Mouse (Mus musculus) myocyte (in vitro differentiated cells): Measurements from ENCODE around the gene Lama1. TPM values are rescaled to one million over a fixed set of nuclear protein-coding genes. Genes with fewer than 3 reads are reported as not detected.
"Not testable (repeated sequence)": the region's sequence is repeated elsewhere in the genome, so short reads cannot be mapped to it uniquely, and the experiment has no call there.

Source experiments
- H3K27me3 ChIP-seq: one replicate; pipeline ENCODE4 v1.6.1; 2011; ENCODE audit not compliant: control insufficient read depth, insufficient read depth, insufficient read length
- H3K36me3 ChIP-seq: one replicate; pipeline ENCODE4 v1.6.1; 2011; ENCODE audit not compliant: control insufficient read depth, insufficient read depth
- H3K4me2 ChIP-seq: one replicate; pipeline ENCODE4 v1.6.1; 2011; ENCODE audit warnings: low read depth, control low read depth
- H3K4me3 ChIP-seq: one replicate; pipeline ENCODE4 v1.5.1; 2011; ENCODE audit warnings: mild to moderate bottlenecking, control low read depth, moderate library complexity
- H3K79me2 ChIP-seq: one replicate; pipeline ENCODE4 v1.6.1; 2011; ENCODE audit not compliant: control insufficient read depth, insufficient read depth
- H3ac ChIP-seq: one replicate; pipeline ENCODE4 v1.6.1; 2011; ENCODE audit not compliant: control insufficient read depth, insufficient read length
- CEBPB ChIP-seq: IDR thresholded peaks from 2 replicates; pipeline ENCODE4 v1.6.1; 2011; ENCODE audit warnings: mild to moderate bottlenecking, moderate library complexity; ENCODE audit not compliant: poor library complexity, insufficient read depth, severe bottlenecking
- E2F4 ChIP-seq: IDR thresholded peaks from one replicate; pipeline ENCODE4 v1.6.1; 2011; ENCODE audit warnings: mild to moderate bottlenecking, control low read depth, moderate library complexity; ENCODE audit not compliant: insufficient read depth
- MAX ChIP-seq: IDR thresholded peaks from one replicate; pipeline ENCODE4 v1.6.1; 2011; ENCODE audit warnings: low read depth, mild to moderate bottlenecking, control low read depth
- MYOD1 ChIP-seq, 3 experiments: IDR thresholded peaks; one replicate each; pipeline ENCODE4 v1.6.1; 2011; ENCODE audit warnings: control low read depth in 2 of 3, low read depth in 2 of 3, mild to moderate bottlenecking in 2 of 3, moderate library complexity in 1 of 3; ENCODE audit not compliant: insufficient read length in 2 of 3, control insufficient read depth in 1 of 3
- MYOG ChIP-seq, 3 experiments: IDR thresholded peaks; one replicate each; pipeline ENCODE4 v1.6.1; 2011; ENCODE audit warnings: control low read depth in 2 of 3, low read depth in 2 of 3, mild to moderate bottlenecking in 2 of 3; ENCODE audit not compliant: insufficient read length in 2 of 3, control insufficient read depth in 1 of 3, insufficient read depth in 1 of 3
- POLR2A ChIP-seq: IDR thresholded peaks from one replicate; pipeline ENCODE4 v1.6.1; 2011; ENCODE audit warnings: low read depth, mild to moderate bottlenecking, control low read depth, moderate library complexity; ENCODE audit not compliant: insufficient read length
- POLR2AphosphoS2 ChIP-seq: IDR thresholded peaks from one replicate; pipeline ENCODE4 v1.6.1; 2011; ENCODE audit warnings: low read depth, control low read depth; ENCODE audit not compliant: insufficient read length
- REST ChIP-seq: IDR thresholded peaks from one replicate; pipeline ENCODE4 v1.6.1; 2011; ENCODE audit warnings: mild to moderate bottlenecking, control low read depth, moderate library complexity; ENCODE audit not compliant: insufficient read depth, insufficient read length
- SRF ChIP-seq: IDR thresholded peaks from one replicate; pipeline ENCODE4 v1.6.1; 2011; ENCODE audit warnings: low read depth; ENCODE audit not compliant: control insufficient read depth, insufficient read length
- TCF12 ChIP-seq: IDR thresholded peaks from one replicate; pipeline ENCODE4 v1.6.1; 2011; ENCODE audit warnings: mild to moderate bottlenecking, control low read depth; ENCODE audit not compliant: poor library complexity, insufficient read depth, severe bottlenecking
- TCF3 ChIP-seq: IDR thresholded peaks from one replicate; pipeline ENCODE4 v1.6.1; 2011; ENCODE audit warnings: low read depth, control low read depth; ENCODE audit not compliant: insufficient read length
- USF1 ChIP-seq: IDR thresholded peaks from one replicate; pipeline ENCODE4 v1.6.1; 2011; ENCODE audit warnings: low read depth, mild to moderate bottlenecking, control low read depth, moderate library complexity
- polyA plus RNA-seq: library from polyadenylated mRNA; unstranded; fragments of >200 nt; fragmentation: generic; extraction: Trizol; gene quantifications from one replicate; pipeline ENCODE4 v1.2.1, GENCODE M21; 2012; ENCODE audit warnings: missing spikeins

Gene Lama1
- polyA plus RNA-seq, 1 experiment, result 0.61 TPM

DNA sequence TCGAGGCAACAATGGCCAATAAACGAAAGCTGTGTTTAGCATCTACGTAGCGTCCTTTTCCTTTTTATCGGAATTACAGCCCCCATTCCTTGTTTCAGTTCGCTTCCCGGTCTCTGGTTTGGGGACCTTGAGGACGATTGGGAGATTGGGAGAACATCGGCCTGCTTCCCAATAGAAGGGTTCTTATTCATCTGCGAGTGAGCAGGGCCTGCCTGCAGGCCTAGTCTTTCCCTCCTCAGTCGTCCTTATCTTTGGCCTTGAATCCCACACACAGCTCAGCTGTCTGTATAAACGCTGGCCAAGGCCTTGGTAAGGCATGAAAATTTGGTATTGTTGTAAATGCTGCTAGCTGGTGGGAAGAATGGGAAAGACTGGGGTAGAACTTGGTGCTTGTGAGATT is 36.5 kb downstream of the Lama1 start:
- TF ChIP-seq SRF (no peak), CEBPB (no peak), POLR2A (no peak), E2F4 (no peak), REST (no peak), MYOG (IDR thresholded peaks at IDR 0.05; ENCODE audit: control insufficient read depth in 1 of 3, insufficient read depth in 1 of 3, insufficient read length in 2 of 3, low read depth in 2 of 3) (no peak), POLR2AphosphoS2 (no peak), USF1 (no peak), MYOD1 (IDR thresholded peaks at IDR 0.05; ENCODE audit: control insufficient read depth in 1 of 3, insufficient read length in 2 of 3, low read depth in 2 of 3) (no peak), MAX (no peak), TCF3 (no peak), TCF12 (no peak)
- Histone ChIP-seq H3K27me3 (peaks cover 6% of the 10 kb centered on the region), H3K4me3 (no peak overlapping the region), H3K79me2 (no peaks in the 10 kb centered on the region), H3K36me3 (no peaks in the 10 kb centered on the region), H3ac (no peak overlapping the region), H3K4me2 (no peak overlapping the region)

- Histone ChIP-seq H3K36me3 (no peaks in the 10 kb centered on the region), H3K79me2 (no peaks in the 10 kb centered on the region), H3K27me3 (peaks cover 6% of the 10 kb centered on the region), H3K4me3 (no peak overlapping the region), H3K4me2 (no peak overlapping the region), H3ac (no peak overlapping the region)
- no peak for TF ChIP-seq MYOD1 (IDR thresholded peaks at IDR 0.05; ENCODE audit: control insufficient read depth in 1 of 3, insufficient read length in 2 of 3, low read depth in 2 of 3)
- no peak for TF ChIP-seq REST
- no peak for TF ChIP-seq TCF3
- no peak for TF ChIP-seq CEBPB
- no peak for TF ChIP-seq MAX
- no peak for TF ChIP-seq TCF12
Measured at GRCm38 (mm10) chr17:67735722-67736121, 38.7 kb downstream of the Lama1 start.

GRCm38 (mm10) chr17:67741229-67741628 is 44.2 kb downstream of the Lama1 start:
- H3K4me2 ChIP-seq, H3ac ChIP-seq, H3K79me2 ChIP-seq, H3K4me3 ChIP-seq, H3K36me3 ChIP-seq: not testable (repeated sequence)
- peaks cover 15% of the 10 kb centered on the region for H3K27me3 ChIP-seq

- TF ChIP-seq MAX (no peak), POLR2A (no peak), POLR2AphosphoS2 (no peak), E2F4 (no peak), REST (no peak)
- Histone ChIP-seq H3K27me3 (peaks cover 17% of the 10 kb centered on the region), H3K79me2 (no peaks in the 10 kb centered on the region), H3K4me3 (no peak overlapping the region), H3ac (no peak overlapping the region), H3K4me2 (no peak overlapping the region), H3K36me3 (no peaks in the 10 kb centered on the region)
Measured at GRCm38 (mm10) chr17:67764167-67764871, 67.3 kb downstream of the Lama1 start.

GRCm38 (mm10) chr17:67773608-67774007 is 76.5 kb downstream of the Lama1 start:
- H3ac ChIP-seq, result no peak overlapping the region
- TF ChIP-seq MYOD1 (IDR thresholded peaks at IDR 0.05; ENCODE audit: control insufficient read depth in 1 of 3, insufficient read length in 2 of 3, low read depth in 2 of 3) (no peak), MYOG (IDR thresholded peaks at IDR 0.05; ENCODE audit: control insufficient read depth in 1 of 3, insufficient read depth in 1 of 3, insufficient read length in 2 of 3, low read depth in 2 of 3) (no peak), CEBPB (no peak), MAX (no peak), SRF (no peak), POLR2AphosphoS2 (no peak), POLR2A (no peak), USF1 (no peak), REST (no peak), TCF3 (no peak), TCF12 (no peak)
- no peak overlapping the region for H3K4me2 ChIP-seq
- no peaks in the 10 kb centered on the region for H3K36me3 ChIP-seq
- peaks cover 6% of the 10 kb centered on the region for H3K27me3 ChIP-seq
- H3K79me2 ChIP-seq, result no peaks in the 10 kb centered on the region
- no peak overlapping the region for H3K4me3 ChIP-seq
